Mouse (Mus musculus) spleen, adult 2 months (tissue): ENCODE results near the gene Clstn2. TPM values are rescaled to one million over a fixed set of nuclear protein-coding genes. Genes with fewer than 3 reads are reported as not detected.

Source experiments
- DNase-seq, 2 experiments: peaks; one replicate each; pipeline versions ENCODE4 v3.0.0 to v3.0.0-alpha.2; 2012 to 2021; ENCODE audit warnings: low spot score in 2 of 2, low read depth in 1 of 2
- H3K27ac ChIP-seq: fragments of 200-500 bp; 2 replicates; pipeline ENCODE4 v1.5.1; 2012; ENCODE audit warnings: low read length, inconsistent platforms; ENCODE audit not compliant: insufficient read depth
- H3K27me3 ChIP-seq: fragments of 200-500 bp; 2 replicates; pipeline ENCODE4 v1.6.1; 2012; ENCODE audit warnings: mild to moderate bottlenecking, moderate library complexity, low read length, inconsistent platforms; ENCODE audit not compliant: control insufficient read depth, insufficient read depth
- H3K36me3 ChIP-seq: fragments of 200-500 bp; 2 replicates; pipeline ENCODE4 v1.6.1; 2012; ENCODE audit warnings: mild to moderate bottlenecking, low read length, inconsistent platforms; ENCODE audit not compliant: control insufficient read depth, insufficient read depth
- H3K4me1 ChIP-seq: fragments of 200-500 bp; 2 replicates; pipeline ENCODE4 v1.6.1; 2011; ENCODE audit warnings: inconsistent platforms; ENCODE audit not compliant: control insufficient read depth, insufficient read depth, insufficient read length
- H3K4me3 ChIP-seq: fragments of 200-500 bp; 2 replicates; pipeline ENCODE4 v1.5.1; 2011; ENCODE audit warnings: mild to moderate bottlenecking, inconsistent platforms; ENCODE audit not compliant: insufficient read depth, insufficient read length; ENCODE audit errors: extremely low read depth
- CTCF ChIP-seq: fragments of 200-500 bp; IDR thresholded peaks from 2 replicates; pipeline ENCODE4 v1.5.1; 2011; ENCODE audit warnings: mild to moderate bottlenecking, inconsistent platforms; ENCODE audit not compliant: insufficient read depth, insufficient read length, insufficient replicate concordance; ENCODE audit errors: extremely low read depth
- POLR2A ChIP-seq: fragments of 200-500 bp; IDR thresholded peaks from 2 replicates; pipeline ENCODE4 v1.6.1; 2011; ENCODE audit warnings: low read depth, low read length, inconsistent platforms
- WGBS: fragments of 180-500 bp; shearing (Covaris S2); methylation state at CpG from one replicate; pipeline ENCODE4 v1.1.7; 2018; 5-methylcytosine and 5-hydroxymethylcytosine counted together
- polyA plus RNA-seq: library from polyadenylated mRNA; depleted of rRNA; stranded (reverse); fragments of >200 nt; gene quantifications from 2 replicates; pipeline ENCODE4 v1.2.3, GENCODE M21; 2012

The Clstn2 gene
- polyA plus RNA-seq, 1 experiment = 0.58 TPM

DNA sequence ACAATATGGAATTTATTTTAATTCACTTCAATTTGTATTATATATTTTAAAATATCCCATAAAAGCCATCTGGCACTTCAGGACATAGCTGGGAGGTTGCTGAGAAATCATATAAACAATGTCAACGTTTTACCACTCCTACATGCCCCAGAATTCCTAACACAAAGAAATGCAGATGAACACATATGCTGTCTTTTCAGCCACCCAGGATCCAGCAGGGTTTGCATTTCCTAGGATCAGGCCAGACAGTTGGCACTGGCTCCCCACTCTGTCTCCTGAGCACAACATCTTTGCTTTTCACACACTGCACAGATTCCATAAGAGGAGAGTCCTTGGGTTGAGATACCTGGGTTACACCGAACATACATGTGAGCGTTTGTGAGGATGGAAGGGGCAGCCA is 508.1 kb downstream of the Clstn2 start:
- no peak overlapping the region for H3K4me3 ChIP-seq
- H3K27ac ChIP-seq = no peak overlapping the region
- 76% methylated on average over 3 of the region's 3 CpGs for WGBS
- DNase-seq = no peak
- H3K36me3 ChIP-seq = no peaks in the 10 kb centered on the region
- no peaks in the 10 kb centered on the region for H3K27me3 ChIP-seq
- no peaks in the 10 kb centered on the region for H3K4me1 ChIP-seq
- TF ChIP-seq POLR2A (no peak), CTCF (no peak)

DNA sequence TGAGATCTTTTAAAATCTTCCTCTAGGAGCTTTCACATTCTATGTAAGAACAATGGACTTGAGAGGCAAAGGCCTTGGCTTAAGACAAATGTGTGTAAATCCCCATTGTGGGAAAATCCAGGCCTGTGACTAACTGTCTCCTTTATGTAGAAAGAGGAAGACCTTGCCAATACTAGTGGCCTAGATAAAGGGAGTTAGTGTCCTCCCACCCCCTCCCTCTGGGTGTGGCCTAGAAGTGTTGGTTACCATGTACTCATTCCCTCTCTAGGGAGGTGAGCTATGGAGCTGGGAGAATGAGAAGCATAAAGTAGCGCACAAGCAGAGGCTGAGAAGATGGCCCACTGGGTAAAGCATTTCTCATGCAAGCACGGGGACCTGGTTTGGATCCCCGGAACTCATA is 512.2 kb downstream of the Clstn2 start:
- Histone ChIP-seq H3K4me3 (no peak overlapping the region), H3K4me1 (no peaks in the 10 kb centered on the region), H3K27ac (no peak overlapping the region), H3K36me3 (no peaks in the 10 kb centered on the region), H3K27me3 (no peaks in the 10 kb centered on the region)
- WGBS = 90% methylated on average over 3 of the region's 3 CpGs
- DNase-seq = no peak
- no peak for TF ChIP-seq CTCF
- no peak for TF ChIP-seq POLR2A

DNA sequence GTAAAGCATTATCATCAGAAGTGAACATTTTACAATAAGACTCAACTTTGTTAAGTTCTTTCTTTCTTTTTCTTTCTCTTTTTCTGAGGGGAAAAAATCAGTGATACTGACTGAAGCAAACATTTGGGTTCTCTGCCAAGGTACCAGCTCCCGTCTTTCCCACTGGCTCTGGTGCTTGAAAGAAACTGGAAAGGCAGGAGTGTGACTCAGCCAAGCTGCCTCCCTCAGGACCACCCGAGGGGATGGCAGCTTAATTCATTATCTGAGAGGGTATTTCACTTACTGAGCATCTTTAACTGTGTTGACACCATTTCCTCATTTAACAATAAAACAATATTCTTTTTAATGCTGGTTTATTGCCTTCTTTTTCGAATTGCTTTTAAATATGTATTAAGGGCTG is 516.0 kb downstream of the Clstn2 start:
- Histone ChIP-seq H3K4me1 (no peaks in the 10 kb centered on the region), H3K27me3 (no peaks in the 10 kb centered on the region), H3K4me3 (no peak overlapping the region), H3K36me3 (no peaks in the 10 kb centered on the region), H3K27ac (no peak overlapping the region)
- TF ChIP-seq POLR2A (no peak), CTCF (no peak)
- no peak for DNase-seq
- WGBS = 68% methylated on average over 3 of the region's 3 CpGs

DNA sequence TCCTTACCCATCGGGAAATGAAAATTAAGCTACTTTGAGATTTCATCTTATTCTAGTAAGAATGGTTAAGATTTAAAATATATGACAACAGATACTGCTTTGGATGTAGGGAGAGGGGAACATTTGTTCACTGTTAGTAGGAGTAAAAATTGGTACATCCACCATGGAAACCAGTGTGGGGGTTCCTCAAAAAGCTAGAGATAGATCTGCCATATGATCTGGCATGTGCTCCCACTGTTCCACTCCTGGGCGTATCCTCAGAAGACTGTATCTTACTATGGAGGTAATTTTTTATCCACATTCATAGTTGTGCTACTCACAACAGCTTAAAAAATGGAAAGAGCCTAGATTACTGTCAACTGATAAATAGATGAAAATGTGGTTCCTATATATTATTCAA is 518.3 kb downstream of the Clstn2 start:
- WGBS = 86% methylated on average over 2 of the region's 2 CpGs

DNA sequence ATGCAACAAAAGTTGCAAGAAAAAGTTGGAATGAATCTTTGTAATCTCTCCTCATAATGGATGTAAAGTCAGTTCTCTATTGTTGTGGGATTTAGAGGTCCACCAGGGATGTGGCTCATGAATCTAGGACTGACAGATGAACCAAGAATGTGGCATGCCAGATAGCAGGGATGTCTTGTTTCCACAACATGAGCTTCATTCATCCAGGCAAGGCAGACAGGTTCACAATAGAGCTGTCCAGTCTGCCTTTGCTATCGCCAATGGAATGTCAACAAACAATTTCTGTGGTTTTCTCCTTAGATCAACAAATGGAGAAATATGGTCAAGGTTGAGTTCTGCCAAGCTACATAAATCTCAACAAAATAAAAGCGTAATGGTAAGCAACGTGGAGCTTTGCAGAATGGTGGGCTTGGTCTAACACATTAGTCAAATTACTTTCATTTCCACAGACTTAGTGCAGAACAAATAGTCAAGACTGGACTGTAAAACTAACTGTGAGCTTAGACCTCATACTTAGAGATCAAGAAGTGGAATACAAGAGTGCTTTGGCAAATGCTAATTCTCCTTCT is 520.6 kb downstream of the Clstn2 start:
- Histone ChIP-seq H3K27ac (no peak overlapping the region), H3K27me3 (no peaks in the 10 kb centered on the region), H3K4me3 (no peak overlapping the region), H3K4me1 (no peaks in the 10 kb centered on the region), H3K36me3 (no peaks in the 10 kb centered on the region)
- DNase-seq = no peak
- TF ChIP-seq POLR2A (no peak), CTCF (no peak)
- WGBS = 51% methylated on average over 3 of the region's 3 CpGs

More for the DNA sequence above, 518.3 kb downstream of the Clstn2 start:
- H3K4me1 ChIP-seq = no peaks in the 10 kb centered on the region
- no peaks in the 10 kb centered on the region for H3K36me3 ChIP-seq
- no peaks in the 10 kb centered on the region for H3K27me3 ChIP-seq
- DNase-seq = no peak
- TF ChIP-seq CTCF = no peak
- no peak for TF ChIP-seq POLR2A
- H3K4me3 ChIP-seq = no peak overlapping the region
- no peak overlapping the region for H3K27ac ChIP-seq

DNA sequence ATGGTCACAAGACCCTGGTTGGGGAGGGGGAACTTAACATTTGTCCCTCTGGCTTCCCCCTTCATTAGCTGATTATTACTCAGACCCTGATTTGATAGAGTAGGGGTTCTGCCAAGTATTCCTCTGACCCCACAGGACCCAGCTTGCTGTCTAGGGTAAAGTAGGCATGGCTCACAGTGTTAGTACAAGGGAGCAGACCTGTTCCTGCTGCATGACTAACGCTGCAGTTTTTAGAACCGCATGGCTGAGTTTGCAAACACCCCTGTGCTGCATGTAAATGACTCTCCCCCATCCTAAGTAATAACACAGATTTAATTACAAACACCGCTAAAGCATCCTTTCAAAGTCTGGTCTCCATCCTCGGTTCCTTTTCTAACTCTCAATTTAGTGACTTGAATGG is 531.6 kb downstream of the Clstn2 start:
- Histone ChIP-seq H3K36me3 (no peaks in the 10 kb centered on the region), H3K27me3 (no peaks in the 10 kb centered on the region), H3K27ac (no peak overlapping the region), H3K4me3 (no peak overlapping the region), H3K4me1 (no peaks in the 10 kb centered on the region)
- 75% methylated on average over 4 of the region's 4 CpGs for WGBS
- TF ChIP-seq POLR2A (no peak), CTCF (no peak)
- no peak for DNase-seq

DNA sequence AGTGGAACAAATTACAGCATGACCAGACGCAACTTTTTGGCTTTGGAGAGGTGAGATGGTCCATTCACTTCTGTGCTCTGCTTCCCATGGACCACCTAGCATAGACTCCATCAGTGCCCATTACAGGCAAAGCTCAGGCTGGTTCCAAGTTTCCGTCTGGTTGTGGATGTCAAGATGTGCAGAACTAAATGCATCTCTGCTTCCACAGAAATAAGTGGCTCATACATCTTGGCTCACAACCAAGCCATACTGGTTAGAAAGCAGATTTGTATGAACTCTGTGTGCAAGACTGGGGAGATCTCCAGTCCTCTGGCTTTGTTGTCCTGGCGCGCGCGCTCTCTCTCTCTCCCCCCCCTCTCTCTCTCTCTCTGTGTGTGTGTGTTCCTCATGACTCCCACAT is 537.9 kb downstream of the Clstn2 start:
- Histone ChIP-seq H3K27ac (no peak overlapping the region), H3K27me3 (no peaks in the 10 kb centered on the region), H3K4me1 (no peaks in the 10 kb centered on the region), H3K4me3 (no peak overlapping the region), H3K36me3 (no peaks in the 10 kb centered on the region)
- 96% methylated on average over 6 of the region's 6 CpGs for WGBS
- TF ChIP-seq POLR2A (no peak), CTCF (no peak)
- no peak for DNase-seq
